In genomic region chr9:65890143-65890628, GRCm38 (mm10) we compare ENCODE assay signal across 8 mouse cellular contexts. TPM values are rescaled to one million over a fixed set of nuclear protein-coding genes. Genes with fewer than 3 reads are reported as not detected.
DNase-seq lines count a peak whose midpoint lies in the region; ATAC-seq lines count a peak whose summit lies in the region.

Gene Pclaf (plus strand): TSS chr9:65890237.

- WGBS in embryonic facial prominence, embryonic 14.5 days, result under 1% methylated on average over 20 of the region's 21 CpGs
- WGBS in liver, embryonic 13.5 days (ENCODE audit: insufficient replicate concordance), result under 1% methylated on average over 21 of the region's 21 CpGs
- WGBS in stomach, embryonic 15.5 days, result under 1% methylated on average over 21 of the region's 21 CpGs

- H3K36me3 ChIP-seq in embryonic facial prominence, embryonic 14.5 days (ENCODE audit: control insufficient read depth, insufficient read depth, low read length), result peaks cover 16% of the 10 kb centered on the region
- peaks cover 30% of the 10 kb centered on the region for H3K36me3 ChIP-seq in liver, embryonic 13.5 days
- H3K36me3 ChIP-seq in stomach, embryonic 15.5 days, result peaks cover 6% of the 10 kb centered on the region; the same call in 1 of the 2 replicates

- peak within 1 kb of the TSS; percentile 59 for H3K4me3 ChIP-seq in embryonic facial prominence, embryonic 14.5 days (ENCODE audit: low read depth, low read length)
- peak within 1 kb of the TSS; percentile 85 for H3K4me3 ChIP-seq in liver, embryonic 13.5 days (replicated peaks)
- peak within 1 kb of the TSS; percentile 68 for H3K4me3 ChIP-seq in stomach, embryonic 15.5 days (replicated peaks)

- H3K9me3 ChIP-seq in embryonic facial prominence, embryonic 14.5 days (ENCODE audit: control insufficient read depth, low read length), result no peaks in the 10 kb centered on the region
- no peaks in the 10 kb centered on the region for H3K9me3 ChIP-seq in liver, embryonic 13.5 days (replicated peaks)
- no peaks in the 10 kb centered on the region for H3K9me3 ChIP-seq in stomach, embryonic 15.5 days

- peak; percentile 97 for ATAC-seq in embryonic facial prominence, embryonic 14.5 days (ENCODE audit: low read depth)
- peak; percentile 93 for ATAC-seq in liver, embryonic 13.5 days (ENCODE audit: low read depth)
- ATAC-seq in stomach, embryonic 15.5 days (ENCODE audit: insufficient read depth, low FRiP score, low read depth), result peak; percentile 96

- peak within 1 kb of the TSS; percentile 57; the same call in 1 of the 2 replicates for H3K27ac ChIP-seq in embryonic facial prominence, embryonic 14.5 days (replicated peaks; ENCODE audit: low read depth, low read length)
- peak within 1 kb of the TSS; percentile 76 for H3K27ac ChIP-seq in liver, embryonic 13.5 days
- H3K27ac ChIP-seq in stomach, embryonic 15.5 days, result peak within 1 kb of the TSS; percentile 44; the same call in 1 of the 2 replicates

- peak within 1 kb of the TSS; percentile 86 for H3K4me2 ChIP-seq in embryonic facial prominence, embryonic 14.5 days (ENCODE audit: low read depth, low read length)
- H3K4me2 ChIP-seq in liver, embryonic 13.5 days, result peak within 1 kb of the TSS; percentile 84
- peak within 1 kb of the TSS; percentile 95 for H3K4me2 ChIP-seq in stomach, embryonic 15.5 days

- H3K27me3 ChIP-seq in embryonic facial prominence, embryonic 14.5 days (replicated peaks; ENCODE audit: control insufficient read depth, insufficient read depth, low read length), result no peaks in the 10 kb centered on the region
- no peaks in the 10 kb centered on the region for H3K27me3 ChIP-seq in liver, embryonic 13.5 days
- no peaks in the 10 kb centered on the region for H3K27me3 ChIP-seq in stomach, embryonic 15.5 days (replicated peaks)

- DNase-seq in cerebellum, postnatal 25 days, result peak; percentile 29 to 58
- DNase-seq in cerebellum, adult 8-10 months, result no peak
- DNase-seq in embryonic facial prominence, embryonic 14.5 days (ENCODE audit: low spot score), result peak; percentile 98
- DNase-seq in heart, adult 8-10 months (ENCODE audit: low spot score), result peak; percentile 60
- DNase-seq in kidney, adult 9 months, result peak; percentile 74
- peak; percentile 75 for DNase-seq in liver, embryonic 13.5 days
- DNase-seq in natural killer cell, adult 2 months (ENCODE audit: low spot score in 2 of 2), result peak; percentile 63 to 73

- peaks cover 10% of the 10 kb centered on the region; the same call in 1 of the 2 replicates for H3K4me1 ChIP-seq in embryonic facial prominence, embryonic 14.5 days (ENCODE audit: control insufficient read depth, insufficient read depth, low read length)
- H3K4me1 ChIP-seq in liver, embryonic 13.5 days (replicated peaks), result peaks cover 29% of the 10 kb centered on the region
- peaks cover 6% of the 10 kb centered on the region; the same call in 1 of the 2 replicates for H3K4me1 ChIP-seq in stomach, embryonic 15.5 days

- peak within 1 kb of the TSS; percentile 73 for H3K9ac ChIP-seq in embryonic facial prominence, embryonic 14.5 days (ENCODE audit: low read depth, low read length)
- H3K9ac ChIP-seq in liver, embryonic 13.5 days, result peak within 1 kb of the TSS; percentile 90
- peak within 1 kb of the TSS; percentile 54 for H3K9ac ChIP-seq in stomach, embryonic 15.5 days

RNA-seq across cellular contexts. Expression of gene Pclaf, which starts in this region (rescaled TPM):
- polyA plus RNA-seq in embryonic facial prominence, embryonic 14.5 days (2014; fragmentation: Nextera tagmentation; extraction: Ambion mirVana), result 106 and 114 TPM in 2 replicates
- under 1 TPM in 3 of 4 experiments, not detected in 1; 0.35 to 0.56 (median 0.52) TPM for total RNA-seq in heart, adult 8-10 months (2022)
- polyA plus RNA-seq in liver, embryonic 13.5 days (2015; fragmentation: Nextera tagmentation; extraction: Ambion mirVana), result 121 and 141 TPM in 2 replicates
- 160 and 168 TPM in 2 replicates for polyA plus RNA-seq in stomach, embryonic 15.5 days (2015; fragmentation: Nextera tagmentation; extraction: Ambion mirVana)

Comparison
In these comparisons a context has a peak if more than half of its experiments do, and no peak if none do; other contexts are left out.
1. Peak in DNase-seq in heart, adult 8-10 months; RNA of the gene not detected or under 1 TPM.